Mouse (Mus musculus) neural tube, embryonic 13.5 days (tissue): ENCODE results near the gene Gsc2. TPM values are rescaled to one million over a fixed set of nuclear protein-coding genes. Genes with fewer than 3 reads are reported as not detected.

Source experiments
- ATAC-seq: fragments of 200-750 bp; cut with Nextera tagmentation; 2 replicates; pipeline ENCODE4 v1.8.0; 2017; ENCODE audit warnings: low read depth, mild to moderate bottlenecking, moderate TSS enrichment, moderate library complexity
- H3K27ac ChIP-seq: fragments of 300-500 bp; sonication (generic); replicated peaks from 2 replicates; pipeline ENCODE4 v1.5.1; 2015; ENCODE audit warnings: moderate library complexity, mild to moderate bottlenecking, inconsistent platforms
- H3K27me3 ChIP-seq: fragments of 300-500 bp; sonication (generic); 2 replicates; pipeline ENCODE4 v1.6.1; 2015; ENCODE audit warnings: mild to moderate bottlenecking, inconsistent platforms
- H3K36me3 ChIP-seq: fragments of 300-500 bp; sonication (generic); 2 replicates; pipeline ENCODE4 v1.6.1; 2015; ENCODE audit warnings: mild to moderate bottlenecking, inconsistent platforms
- H3K4me1 ChIP-seq: fragments of 300-500 bp; sonication (generic); replicated peaks from 2 replicates; pipeline ENCODE4 v1.6.1; 2015; ENCODE audit warnings: inconsistent platforms
- H3K4me2 ChIP-seq: fragments of 300-500 bp; sonication (generic); 2 replicates; pipeline ENCODE4 v1.6.1; 2015; ENCODE audit warnings: inconsistent platforms, mild to moderate bottlenecking, moderate library complexity
- H3K4me3 ChIP-seq: fragments of 300-500 bp; sonication (generic); 2 replicates; pipeline ENCODE4 v1.5.1; 2015; ENCODE audit warnings: mild to moderate bottlenecking, inconsistent platforms
- H3K9ac ChIP-seq: fragments of 300-500 bp; sonication (generic); 2 replicates; pipeline ENCODE4 v1.6.1; 2015; ENCODE audit warnings: moderate library complexity, mild to moderate bottlenecking, inconsistent platforms
- H3K9me3 ChIP-seq: fragments of 300-500 bp; sonication (generic); 2 replicates; pipeline ENCODE4 v1.6.1; 2016; ENCODE audit warnings: inconsistent platforms
- WGBS: fragments of 180-500 bp; shearing (Covaris S2); methylation state at CpG from one replicate; pipeline ENCODE4 v1.1.7; 2015; 5-methylcytosine and 5-hydroxymethylcytosine counted together
- polyA plus RNA-seq: library from polyadenylated mRNA; unstranded; fragments of >200 nt; fragmentation: Nextera tagmentation; extraction: Ambion mirVana; gene quantifications from 2 replicates; pipeline ENCODE4 v1.2.1, GENCODE M21; 2015

Gsc2 gene
- polyA plus RNA-seq, 1 experiment from 2014 or later = not detected

- peaks cover 24% of the 10 kb centered on the region for H3K36me3 ChIP-seq
- no peak overlapping the region for H3K9ac ChIP-seq
- 96% methylated on average over 4 of the region's 4 CpGs for WGBS
- H3K4me2 ChIP-seq = no peak overlapping the region
- H3K27me3 ChIP-seq = no peaks in the 10 kb centered on the region
- no peak for ATAC-seq
- no peaks in the 10 kb centered on the region for H3K9me3 ChIP-seq
- H3K4me1 ChIP-seq = peaks cover 22% of the 10 kb centered on the region
- no peak overlapping the region for H3K27ac ChIP-seq
- no peak overlapping the region for H3K4me3 ChIP-seq
Measured at GRCm38 (mm10) chr16:17879571-17879970, 35.3 kb downstream of the Gsc2 start.

GRCm38 (mm10) chr16:17876096-17876495, 38.8 kb downstream of the Gsc2 start:
- no peaks in the 10 kb centered on the region for H3K27me3 ChIP-seq
- no peak overlapping the region for H3K9ac ChIP-seq
- peaks cover 3% of the 10 kb centered on the region for H3K4me1 ChIP-seq
- H3K27ac ChIP-seq = no peak overlapping the region
- ATAC-seq = no peak
- no peaks in the 10 kb centered on the region for H3K9me3 ChIP-seq
- H3K4me2 ChIP-seq = no peak overlapping the region
- no peak overlapping the region for H3K4me3 ChIP-seq
- H3K36me3 ChIP-seq = peaks cover 36% of the 10 kb centered on the region
- 94% methylated on average over 1 of the region's 1 CpGs for WGBS

DNA sequence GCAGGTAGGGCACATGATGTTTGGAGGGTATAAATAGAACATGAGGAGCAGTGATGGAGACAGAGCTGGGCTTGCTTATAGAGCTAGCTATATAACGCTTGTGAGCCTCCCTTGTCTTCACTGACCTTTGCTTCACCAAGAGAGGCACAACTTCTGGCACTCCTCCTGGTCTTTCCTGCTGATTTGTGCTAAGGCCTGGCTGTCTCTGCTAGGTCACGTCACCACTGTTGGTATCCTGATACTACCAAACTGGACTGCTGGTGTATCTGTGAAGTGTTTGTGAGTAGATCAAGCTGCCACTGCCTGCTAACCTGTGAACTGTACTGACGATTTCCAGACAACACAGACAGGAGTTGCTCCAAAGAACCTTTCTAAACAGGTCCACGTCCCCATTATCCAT, 39.7 kb downstream of the Gsc2 start:
- Histone ChIP-seq H3K4me3 (no peak overlapping the region), H3K27ac (no peak overlapping the region), H3K4me1 (no peaks in the 10 kb centered on the region), H3K27me3 (no peaks in the 10 kb centered on the region), H3K9me3 (no peaks in the 10 kb centered on the region), H3K9ac (no peak overlapping the region), H3K36me3 (peaks cover 44% of the 10 kb centered on the region), H3K4me2 (no peak overlapping the region)
- WGBS = 90% methylated on average over 4 of the region's 4 CpGs
- ATAC-seq = no peak

- WGBS = 80% methylated on average over 4 of the region's 4 CpGs
- H3K27me3 ChIP-seq = no peaks in the 10 kb centered on the region
- no peak overlapping the region for H3K4me3 ChIP-seq
- H3K4me2 ChIP-seq = no peak overlapping the region
- peaks cover 56% of the 10 kb centered on the region for H3K36me3 ChIP-seq
- no peak overlapping the region for H3K9ac ChIP-seq
- no peaks in the 10 kb centered on the region for H3K4me1 ChIP-seq
- ATAC-seq = no peak
- no peak overlapping the region for H3K27ac ChIP-seq
- H3K9me3 ChIP-seq = no peaks in the 10 kb centered on the region
Measured at GRCm38 (mm10) chr16:17872995-17873394, 41.9 kb downstream of the Gsc2 start.

DNA sequence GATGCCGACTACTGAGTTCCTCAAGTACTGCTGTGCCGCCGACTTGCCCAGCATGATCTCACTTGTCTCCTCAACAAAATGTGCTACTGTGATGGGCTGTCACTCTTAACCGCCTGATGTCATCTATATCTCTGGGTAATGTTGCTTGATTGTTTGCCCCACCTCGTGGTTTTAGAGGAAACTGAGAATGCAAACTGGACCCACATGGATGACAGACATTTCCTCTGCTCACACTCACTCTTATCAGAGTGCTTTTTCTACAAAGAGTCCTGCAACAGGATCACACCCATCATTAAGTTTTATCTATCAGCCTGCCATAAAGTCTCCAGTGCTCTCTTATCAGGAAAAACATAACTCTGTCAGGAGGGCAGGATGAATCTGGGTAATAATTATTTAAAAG, 43.6 kb downstream of the Gsc2 start:
- WGBS = 93% methylated on average over 5 of the region's 5 CpGs
- Histone ChIP-seq H3K9me3 (no peaks in the 10 kb centered on the region), H3K36me3 (peaks cover 46% of the 10 kb centered on the region), H3K27ac (no peak overlapping the region), H3K4me1 (no peaks in the 10 kb centered on the region), H3K27me3 (no peaks in the 10 kb centered on the region), H3K4me3 (no peak overlapping the region), H3K9ac (no peak overlapping the region), H3K4me2 (no peak overlapping the region)
- no peak for ATAC-seq

DNA sequence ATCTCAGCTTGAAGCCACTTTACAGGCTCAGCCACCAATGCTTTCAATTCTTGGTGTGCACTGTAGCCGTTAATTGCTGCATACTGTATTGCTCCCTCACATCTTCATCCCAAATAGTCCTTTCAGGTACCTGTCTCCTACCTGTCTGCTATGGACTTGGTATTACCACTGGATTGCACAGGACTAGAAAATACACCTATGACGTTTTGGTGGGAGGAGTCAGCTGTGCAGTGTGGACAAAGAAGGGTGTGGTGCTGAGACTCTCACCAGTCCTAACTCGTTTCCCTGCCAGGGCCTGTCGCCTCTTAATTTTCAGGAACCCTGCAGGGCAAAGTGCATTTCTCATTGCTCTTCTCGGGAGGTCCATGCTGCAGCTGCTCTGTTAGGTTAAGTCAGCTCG, 49.1 kb downstream of the Gsc2 start:
- 67% methylated on average over 6 of the region's 6 CpGs for WGBS
- Histone ChIP-seq H3K9ac (no peak overlapping the region), H3K27ac (no peak overlapping the region), H3K4me1 (no peaks in the 10 kb centered on the region), H3K4me2 (no peak overlapping the region), H3K27me3 (no peaks in the 10 kb centered on the region), H3K36me3 (peaks cover 30% of the 10 kb centered on the region), H3K9me3 (no peaks in the 10 kb centered on the region), H3K4me3 (no peak overlapping the region)
- no peak for ATAC-seq

DNA sequence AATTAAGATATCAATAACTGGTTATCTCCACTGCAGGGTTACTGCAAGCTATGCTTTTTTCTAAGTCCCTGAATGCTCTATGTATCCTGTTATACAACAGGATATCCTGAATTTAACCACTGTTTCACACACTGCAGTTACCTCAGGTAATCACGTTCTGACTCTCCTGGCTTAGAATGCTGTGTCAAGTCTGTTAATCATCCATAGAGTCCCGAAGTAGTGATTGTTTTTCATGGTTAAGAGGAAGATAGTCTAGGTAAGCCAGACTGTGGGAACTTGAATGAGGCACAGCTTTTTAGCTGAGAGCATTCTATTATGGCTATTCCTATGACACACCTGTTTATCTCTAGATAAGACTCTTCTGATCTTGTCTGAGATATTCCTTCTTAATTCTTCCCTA, 49.6 kb downstream of the Gsc2 start:
- Histone ChIP-seq H3K36me3 (peaks cover 30% of the 10 kb centered on the region), H3K4me2 (no peak overlapping the region), H3K4me3 (no peak overlapping the region), H3K27me3 (no peaks in the 10 kb centered on the region), H3K9ac (no peak overlapping the region), H3K27ac (no peak overlapping the region), H3K9me3 (no peaks in the 10 kb centered on the region), H3K4me1 (no peaks in the 10 kb centered on the region)
- ATAC-seq = no peak
- 90% methylated on average over 2 of the region's 2 CpGs for WGBS

Other genes with a start within 250 kb of the Gsc2 start
- 46.6 and 56.0 TPM in 2 replicates for gene Med15, start 182.2 kb downstream of the Gsc2 start, polyA plus RNA-seq
- 76.2 and 77.1 TPM in 2 replicates for gene Klhl22, start 155.4 kb downstream of the Gsc2 start, polyA plus RNA-seq
- gene Scarf2, start 117.8 kb downstream of the Gsc2 start, polyA plus RNA-seq = 3.4 and 3.7 TPM in 2 replicates
- 1.7 and 1.9 TPM in 2 replicates for gene B830017H08Rik, start 81.9 kb downstream of the Gsc2 start, polyA plus RNA-seq
- gene Car15, start 76.7 kb downstream of the Gsc2 start, polyA plus RNA-seq = 3.2 and 5.8 TPM in 2 replicates
- gene Gm20518, start 23.4 kb downstream of the Gsc2 start, polyA plus RNA-seq = 0.47 and 0.49 TPM in 2 replicates
- gene Tssk1, start 20.8 kb downstream of the Gsc2 start, polyA plus RNA-seq = 0.07 and 0.10 TPM in 2 replicates
- gene Dgcr2, start 16.5 kb downstream of the Gsc2 start, polyA plus RNA-seq = 86.3 and 89.6 TPM in 2 replicates
- not detected in 2 replicates for gene Tssk2, start 16.4 kb downstream of the Gsc2 start, polyA plus RNA-seq
- 43.9 and 48.2 TPM in 2 replicates for gene Ess2, start 3.7 kb downstream of the Gsc2 start, polyA plus RNA-seq
- gene Slc25a1, start 13.2 kb upstream of the Gsc2 start, polyA plus RNA-seq = 163 and 169 TPM in 2 replicates
- gene Vpreb2, start 65.4 kb upstream of the Gsc2 start, polyA plus RNA-seq = not detected in 2 replicates
- 170 and 172 TPM in 2 replicates for gene Dgcr6, start 137.8 kb upstream of the Gsc2 start, polyA plus RNA-seq
- gene Prodh, start 175.1 kb upstream of the Gsc2 start, polyA plus RNA-seq = 3.2 and 4.7 TPM in 2 replicates
- 19.6 and 23.9 TPM in 2 replicates for gene Rtn4r, start 212.6 kb upstream of the Gsc2 start, polyA plus RNA-seq